Mouse (Mus musculus): Measurements from ENCODE around the gene Paox.

Paox gene

GRCm38 (mm10) chr7:140115583-140116328 is at the start of gene Paox:
TSS of gene Paox (plus strand) at chr7:140115799.
- peak; percentile 63 for DNase-seq

GRCm38 (mm10) chr7:140067397-140067796 is 48.2 kb upstream of the Paox start:
- no peak for DNase-seq

- DNase-seq: no peak
Observed at GRCm38 (mm10) chr7:140070042-140070711, 45.4 kb upstream of the Paox start.

- no peak for DNase-seq
Observed at GRCm38 (mm10) chr7:140077698-140078097, 37.9 kb upstream of the Paox start.

- peak; percentile 76 for DNase-seq
Observed at GRCm38 (mm10) chr7:140078711-140079110, 36.9 kb upstream of the Paox start.

- peak; percentile 71 for DNase-seq
Observed at GRCm38 (mm10) chr7:140080503-140081156, 35.0 kb upstream of the Paox start.

GRCm38 (mm10) chr7:140081408-140082241 is 34.0 kb upstream of the Paox start:
- DNase-seq: no peak

- DNase-seq: no peak
Observed at GRCm38 (mm10) chr7:140082242-140082678, 33.3 kb upstream of the Paox start, which contains the start of gene Caly. TSS of gene Caly (minus strand) at chr7:140082548.

- DNase-seq: no peak
Observed at GRCm38 (mm10) chr7:140090601-140091000, 25.0 kb upstream of the Paox start.

GRCm38 (mm10) chr7:140092924-140093528 is 22.6 kb upstream of the Paox start, which contains the start of gene Prap1:
TSS of gene Prap1 (plus strand) at chr7:140093395.
- DNase-seq: no peak

GRCm38 (mm10) chr7:140094954-140095353 is 20.6 kb upstream of the Paox start:
- no peak for DNase-seq

GRCm38 (mm10) chr7:140095556-140095955 is 20.0 kb upstream of the Paox start:
- peak; percentile 82 for DNase-seq

GRCm38 (mm10) chr7:140096055-140096454 is 19.5 kb upstream of the Paox start:
- DNase-seq: no peak

GRCm38 (mm10) chr7:140098466-140098865 is 17.1 kb upstream of the Paox start:
- no peak for DNase-seq

GRCm38 (mm10) chr7:140101498-140101897 is 14.1 kb upstream of the Paox start:
- DNase-seq: no peak

GRCm38 (mm10) chr7:140101993-140102860 is 13.4 kb upstream of the Paox start, which contains the start of gene Fuom:
TSS of gene Fuom (minus strand) at chr7:140102441.
- peak; percentile 92 for DNase-seq

- no peak for DNase-seq
Observed at GRCm38 (mm10) chr7:140104009-140104408, 11.6 kb upstream of the Paox start.

GRCm38 (mm10) chr7:140111943-140112342 is 3.7 kb upstream of the Paox start:
- DNase-seq: no peak

- DNase-seq: peak; percentile 93
Observed at GRCm38 (mm10) chr7:140116329-140117054, 893 bp downstream of the Paox start, which contains the start of gene Echs1. TSS of gene Echs1 (minus strand) at chr7:140116476.

- DNase-seq: no peak
Observed at GRCm38 (mm10) chr7:140120484-140120883, 4.9 kb downstream of the Paox start.

Data from kidney, adult 18-20 months (tissue).